Mouse (Mus musculus) right cerebral cortex, postnatal 10 days (tissue): ENCODE results near the gene Ap2a1.
"Not testable (repeated sequence)": the region's sequence is repeated elsewhere in the genome, so short reads cannot be mapped to it uniquely, and the experiment has no call there.

ENCODE experiments used
- DNase-seq, 2 experiments: peaks; one replicate each; pipeline ENCODE4 v3.0.0; 2021; ENCODE audit warnings: low spot score in 2 of 2

Gene Ap2a1

DNA sequence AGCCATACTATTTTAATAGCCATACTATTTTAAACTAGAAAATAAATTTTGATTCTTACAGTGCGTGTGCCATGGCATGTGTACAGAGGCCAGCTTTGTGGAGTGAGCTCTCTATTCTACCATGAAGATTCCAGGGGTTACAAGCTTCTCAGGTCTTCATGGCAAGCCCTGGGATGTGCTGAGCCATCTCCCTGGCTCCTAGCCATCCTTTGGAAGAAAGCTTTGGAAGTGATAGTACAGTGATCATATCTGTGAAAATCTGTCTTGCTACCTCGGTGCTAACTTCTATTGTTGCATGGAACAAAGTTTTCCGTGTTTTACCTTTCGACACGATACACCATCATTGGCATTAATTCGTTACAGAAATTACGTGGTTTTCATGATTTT, 34.1 kb downstream of the Ap2a1 start:
- no peak for DNase-seq

- no peak for DNase-seq
Observed at GRCm38 (mm10) chr7:44894175-44894574, 35.1 kb downstream of the Ap2a1 start.

- peak in 1 of 2 experiments; percentile 61 for DNase-seq
Observed at GRCm38 (mm10) chr7:44893197-44893596, 36.1 kb downstream of the Ap2a1 start.

- peak; percentile 97 to 99 for DNase-seq
Observed at GRCm38 (mm10) chr7:44892276-44892921, 36.9 kb downstream of the Ap2a1 start, which contains the start of gene Med25. Gene Med25 (minus strand): TSS chr7:44892712.

- DNase-seq = no peak
Observed at GRCm38 (mm10) chr7:44891611-44892010, 37.7 kb downstream of the Ap2a1 start.

GRCm38 (mm10) chr7:44890737-44891136, 38.6 kb downstream of the Ap2a1 start:
- DNase-seq = peak in 1 of 2 experiments; percentile 53

- no peak for DNase-seq
Observed at GRCm38 (mm10) chr7:44890180-44890579, 39.1 kb downstream of the Ap2a1 start.

DNA sequence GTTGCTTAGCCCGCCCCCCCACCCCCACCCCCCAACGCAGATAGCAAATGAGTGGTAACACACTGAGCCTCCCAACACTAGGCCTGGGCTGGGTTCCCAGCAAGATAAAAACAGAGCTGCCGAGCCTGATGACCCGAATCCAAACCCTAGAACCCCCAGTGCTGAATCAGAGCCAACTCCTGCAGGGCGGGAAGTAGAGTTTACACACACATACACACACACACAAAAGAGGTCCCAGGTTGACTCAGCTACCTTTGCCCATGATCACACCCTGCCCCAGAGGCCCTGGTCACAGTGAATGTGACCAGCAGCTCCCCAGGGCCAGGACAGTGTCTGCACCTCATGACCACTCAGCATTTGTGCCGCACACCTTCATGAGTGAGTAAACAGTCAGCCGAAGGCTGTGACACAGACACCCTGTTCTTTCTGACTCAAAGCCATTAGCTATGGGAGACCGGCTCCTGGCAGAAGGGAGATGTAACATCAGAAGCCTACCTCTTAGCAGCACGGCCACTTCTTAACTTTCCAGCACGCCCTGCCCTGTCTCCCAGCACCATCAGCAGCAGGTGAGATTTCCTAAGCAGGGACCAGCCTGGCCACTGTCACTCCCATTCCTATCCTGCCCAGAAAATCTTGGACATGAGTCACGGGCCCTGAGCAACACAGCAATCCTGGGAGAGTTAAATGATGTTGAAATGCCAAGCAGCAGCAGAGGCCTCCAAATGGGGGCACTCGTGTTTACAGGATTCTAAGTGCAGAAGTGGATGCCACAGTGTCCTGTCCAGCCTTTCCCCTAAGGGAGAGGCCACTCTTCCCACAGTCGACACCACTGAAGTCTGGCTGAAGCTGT, 40.8 kb downstream of the Ap2a1 start:
- no peak for DNase-seq

DNA sequence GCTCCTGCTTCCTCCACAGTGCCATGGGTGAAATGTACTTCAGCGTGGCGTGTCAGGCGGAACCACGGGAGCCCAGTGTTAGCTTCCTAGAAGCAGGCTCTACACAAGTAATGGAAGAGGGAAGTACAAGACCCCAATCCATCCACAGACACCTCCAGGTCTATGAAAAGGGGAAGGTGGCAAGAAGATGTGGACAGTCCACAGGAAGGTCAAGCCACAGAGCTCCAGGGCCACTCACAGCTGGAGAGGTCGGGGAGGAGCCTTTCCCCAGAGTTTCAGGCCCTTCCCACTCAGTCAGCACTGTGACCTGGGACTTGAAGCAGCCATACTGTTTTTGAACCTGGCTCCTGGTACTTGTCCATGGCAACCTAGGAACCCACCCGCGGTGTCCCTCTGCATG, 42.3 kb downstream of the Ap2a1 start:
- no peak for DNase-seq

DNA sequence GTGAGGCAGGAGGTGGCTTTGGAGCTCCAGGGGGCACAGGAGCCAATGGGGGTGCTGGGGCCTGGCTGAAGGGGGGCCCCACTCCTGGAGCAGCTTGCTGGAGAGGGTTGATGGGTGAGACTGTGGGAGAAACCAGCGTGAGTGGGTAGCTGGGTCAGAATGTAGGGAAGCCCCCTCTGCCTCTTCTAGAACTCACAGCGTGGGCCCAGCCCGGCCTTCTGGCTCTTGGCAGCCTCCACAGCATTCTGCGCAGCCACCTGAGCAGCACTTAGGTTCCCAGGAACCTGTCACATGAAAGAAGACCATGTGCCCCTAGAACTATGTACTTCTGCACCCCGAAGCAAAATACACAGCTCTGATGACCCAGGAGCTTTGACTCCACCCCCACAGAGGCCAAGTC, 44.7 kb downstream of the Ap2a1 start:
- no peak for DNase-seq

- DNase-seq = no peak
Observed at GRCm38 (mm10) chr7:44883036-44883435, 46.3 kb downstream of the Ap2a1 start.

DNA sequence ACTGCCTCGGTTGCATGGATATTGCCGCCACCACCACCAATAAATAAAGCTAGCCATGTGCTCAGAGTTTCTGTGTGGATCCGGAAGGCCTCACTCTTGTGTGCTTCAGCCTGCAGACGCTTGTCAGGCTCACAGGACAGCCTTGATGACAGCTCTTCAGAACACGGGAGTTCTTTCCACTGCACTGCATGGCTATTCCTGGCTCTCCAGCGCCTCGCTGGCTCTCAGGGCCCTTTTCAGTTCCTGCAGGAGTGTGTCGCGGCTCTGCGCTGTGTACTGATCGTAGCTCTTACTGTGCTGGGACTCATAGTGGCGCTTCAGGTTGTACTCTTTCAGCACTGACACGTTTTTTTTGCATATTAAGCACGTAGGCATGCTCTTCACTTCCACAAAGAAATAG, 51.5 kb downstream of the Ap2a1 start:
- DNase-seq = no peak

DNA sequence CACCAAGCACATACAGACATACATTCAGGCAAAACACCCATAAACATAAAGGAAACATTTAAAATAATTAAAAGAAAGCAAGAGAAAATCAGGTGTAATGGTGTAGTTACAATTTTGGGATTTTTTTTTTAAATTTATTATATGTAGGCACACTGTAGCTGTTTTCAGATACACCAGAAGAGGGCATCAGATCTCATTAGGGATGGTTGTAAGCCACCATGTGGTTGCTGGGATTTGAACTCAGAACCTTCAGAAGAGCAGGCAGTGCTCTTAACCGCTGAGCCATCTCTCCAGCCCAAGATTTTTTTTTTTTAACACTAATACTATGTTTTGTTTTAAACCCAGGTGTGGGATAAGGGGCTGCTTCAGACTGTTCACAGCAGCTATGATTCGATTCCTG, 57.5 kb downstream of the Ap2a1 start:
- not testable (repeated sequence) for DNase-seq

- no peak for DNase-seq
Observed at GRCm38 (mm10) chr7:44871181-44871580, 58.1 kb downstream of the Ap2a1 start.

DNA sequence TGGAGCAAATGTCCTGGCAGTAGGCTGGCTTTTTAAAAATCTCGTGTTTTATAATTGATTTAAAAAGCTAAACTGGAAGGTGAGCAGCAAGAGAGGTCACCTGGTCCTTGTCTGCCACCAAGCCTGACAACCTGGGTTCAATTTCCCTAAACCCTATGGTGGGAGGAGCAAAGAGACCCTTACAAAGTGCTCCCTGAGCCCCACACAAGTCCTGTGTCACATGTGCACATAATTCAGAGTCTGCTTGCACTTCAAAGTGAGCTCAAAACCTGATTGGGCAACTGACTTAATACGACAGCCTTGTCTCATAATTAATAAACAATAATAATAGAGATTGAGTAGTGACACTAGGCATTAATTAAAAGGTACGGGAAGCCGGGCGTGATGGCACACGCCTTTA, 58.7 kb downstream of the Ap2a1 start:
- DNase-seq = no peak

DNA sequence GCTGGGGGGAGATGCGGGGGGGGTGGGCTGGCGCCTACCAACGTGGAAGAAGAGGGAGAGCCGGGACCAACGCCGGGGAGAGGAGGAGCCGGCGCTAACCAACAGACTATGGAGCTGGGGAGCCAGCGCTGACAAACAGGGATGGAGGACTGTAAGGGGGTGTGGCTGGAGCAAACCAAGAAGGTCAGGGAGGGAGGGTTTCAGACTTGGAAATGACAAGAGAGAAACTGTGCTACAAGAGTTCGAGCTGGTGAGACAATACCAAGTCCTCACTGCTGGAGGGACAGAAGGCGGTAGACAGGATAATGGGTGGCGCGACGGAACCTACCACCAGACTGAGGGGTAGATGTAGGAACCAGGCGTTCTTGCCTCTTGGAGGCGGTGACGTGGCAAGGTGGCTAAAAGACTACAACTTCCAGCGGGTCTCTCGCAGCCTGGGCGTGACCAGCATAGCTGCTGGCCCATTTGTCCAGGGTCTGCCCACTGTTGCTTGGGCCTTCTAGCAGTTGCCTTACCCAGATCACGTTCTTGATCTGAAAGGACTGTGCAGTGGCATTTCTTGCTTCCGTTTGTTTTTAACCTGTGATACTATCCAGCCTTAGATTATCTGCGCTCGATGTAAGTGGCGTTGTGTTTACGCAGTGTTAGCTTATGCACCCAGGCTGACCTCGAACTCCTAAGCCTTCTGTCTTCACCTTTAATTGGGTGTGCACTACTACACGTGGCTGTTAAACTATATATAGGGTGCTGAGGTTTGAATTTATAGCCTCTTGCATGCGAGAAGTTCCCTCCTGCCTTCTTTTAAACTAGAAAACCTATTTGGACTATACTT, 59.4 kb downstream of the Ap2a1 start, which contains the start of gene Ptov1:
TSS of gene Ptov1 (minus strand) at position 92 of the 832 bp plus-strand sequence.
- DNase-seq = peak; percentile 97 to 99

GRCm38 (mm10) chr7:44868919-44869696, 60.2 kb downstream of the Ap2a1 start:
- peak; percentile 70 to 74 for DNase-seq

GRCm38 (mm10) chr7:44868465-44868864, 60.8 kb downstream of the Ap2a1 start:
- peak in 1 of 2 experiments; percentile 45 for DNase-seq

- no peak for DNase-seq
Observed at GRCm38 (mm10) chr7:44867802-44868201, 61.5 kb downstream of the Ap2a1 start.

- no peak for DNase-seq
Observed at GRCm38 (mm10) chr7:44867010-44867702, 62.1 kb downstream of the Ap2a1 start.
